Mouse (Mus musculus) intestine, postnatal 0 days (tissue): Measurements from ENCODE around the gene Ndst2. TPM values are rescaled to one million over a fixed set of nuclear protein-coding genes. Genes with fewer than 3 reads are reported as not detected.

Experiments
- ATAC-seq: fragments of 200-750 bp; cut with Nextera tagmentation; 2 replicates; pipeline ENCODE4 v1.8.0; 2017; ENCODE audit warnings: mild to moderate bottlenecking, moderate TSS enrichment, moderate library complexity
- H3K27ac ChIP-seq: fragments of 300-500 bp; sonication (generic); 2 replicates; pipeline ENCODE4 v1.5.1; 2014; ENCODE audit warnings: mild to moderate bottlenecking, low read depth, low read length, moderate library complexity
- H3K27me3 ChIP-seq: fragments of 300-500 bp; sonication (generic); replicated peaks from 2 replicates; pipeline ENCODE4 v1.6.1; 2014; ENCODE audit warnings: low read length, mixed read lengths; ENCODE audit not compliant: control insufficient read depth, insufficient read depth
- H3K36me3 ChIP-seq: fragments of 300-500 bp; sonication (generic); 2 replicates; pipeline ENCODE4 v1.6.1; 2014; ENCODE audit warnings: mild to moderate bottlenecking, moderate library complexity; ENCODE audit not compliant: control insufficient read depth, insufficient read depth
- H3K4me1 ChIP-seq: fragments of 300-500 bp; sonication (generic); replicated peaks from 2 replicates; pipeline ENCODE4 v1.6.1; 2014; ENCODE audit warnings: antibody characterized with exemption, low read length, mixed read lengths; ENCODE audit not compliant: control insufficient read depth, insufficient read depth
- H3K4me2 ChIP-seq: fragments of 300-500 bp; sonication (generic); replicated peaks from 2 replicates; pipeline ENCODE4 v1.6.1; 2014; ENCODE audit warnings: low read depth, mild to moderate bottlenecking, moderate library complexity
- H3K4me3 ChIP-seq: fragments of 300-500 bp; sonication (generic); 2 replicates; pipeline ENCODE4 v1.5.1; 2014; ENCODE audit warnings: low read depth, low read length
- H3K9ac ChIP-seq: fragments of 300-500 bp; sonication (generic); 2 replicates; pipeline ENCODE4 v1.6.1; 2014; ENCODE audit warnings: mild to moderate bottlenecking, low read depth, low read length
- H3K9me3 ChIP-seq: fragments of 300-500 bp; sonication (generic); 2 replicates; pipeline ENCODE4 v1.6.1; 2016; ENCODE audit warnings: mixed run types; ENCODE audit not compliant: control insufficient read depth
- CTCF ChIP-seq: sonication (generic); IDR thresholded peaks from 2 replicates; pipeline ENCODE4 v1.5.1; 2016; ENCODE audit warnings: low read depth, mild to moderate bottlenecking, control low read depth, antibody characterized with exemption, moderate library complexity
- WGBS: fragments of 180-500 bp; shearing (Covaris S2); extraction: QIAGEN DNeasy Blood & Tissue Kit; methylation state at CpG from one replicate; pipeline ENCODE4 v1.1.7; 2014; 5-methylcytosine and 5-hydroxymethylcytosine counted together
- polyA plus RNA-seq: library from polyadenylated mRNA; unstranded; fragments of >200 nt; fragmentation: Nextera tagmentation; extraction: Ambion mirVana; gene quantifications from 2 replicates; pipeline ENCODE4 v1.2.1, GENCODE M21; 2015

The Ndst2 gene
- polyA plus RNA-seq, 1 experiment from 2014 or later: 9.8 TPM

DNA sequence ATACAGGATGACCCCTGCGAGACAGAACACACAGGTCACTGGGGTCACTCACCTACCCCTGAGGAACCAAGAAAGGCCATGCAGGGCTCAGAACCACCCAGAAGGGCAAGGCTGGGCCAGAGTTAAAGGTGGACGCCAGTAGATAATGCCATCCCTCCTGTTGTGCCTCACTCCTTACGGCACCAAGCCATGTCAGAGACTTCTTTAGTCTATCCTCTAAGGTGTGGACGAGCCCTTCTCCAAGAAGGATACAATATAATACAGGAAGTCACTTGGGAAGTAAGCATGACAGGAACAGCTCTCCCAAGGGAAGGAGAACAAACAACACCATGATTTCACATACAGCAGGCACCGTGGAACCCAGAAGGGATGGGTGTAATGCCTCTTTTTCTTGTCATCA, 30.6 kb upstream of the Ndst2 start:
- ATAC-seq: no peak
- Histone ChIP-seq H3K4me1 (no peaks in the 10 kb centered on the region), H3K4me2 (no peak overlapping the region), H3K9me3 (no peaks in the 10 kb centered on the region), H3K36me3 (peaks cover 65% of the 10 kb centered on the region), H3K4me3 (no peak overlapping the region), H3K27ac (peak overlapping the region; percentile 46; the same call in 1 of the 2 replicates), H3K9ac (no peak overlapping the region), H3K27me3 (no peaks in the 10 kb centered on the region)
- WGBS: 80% methylated on average over 5 of the region's 5 CpGs
- no peak for TF ChIP-seq CTCF

DNA sequence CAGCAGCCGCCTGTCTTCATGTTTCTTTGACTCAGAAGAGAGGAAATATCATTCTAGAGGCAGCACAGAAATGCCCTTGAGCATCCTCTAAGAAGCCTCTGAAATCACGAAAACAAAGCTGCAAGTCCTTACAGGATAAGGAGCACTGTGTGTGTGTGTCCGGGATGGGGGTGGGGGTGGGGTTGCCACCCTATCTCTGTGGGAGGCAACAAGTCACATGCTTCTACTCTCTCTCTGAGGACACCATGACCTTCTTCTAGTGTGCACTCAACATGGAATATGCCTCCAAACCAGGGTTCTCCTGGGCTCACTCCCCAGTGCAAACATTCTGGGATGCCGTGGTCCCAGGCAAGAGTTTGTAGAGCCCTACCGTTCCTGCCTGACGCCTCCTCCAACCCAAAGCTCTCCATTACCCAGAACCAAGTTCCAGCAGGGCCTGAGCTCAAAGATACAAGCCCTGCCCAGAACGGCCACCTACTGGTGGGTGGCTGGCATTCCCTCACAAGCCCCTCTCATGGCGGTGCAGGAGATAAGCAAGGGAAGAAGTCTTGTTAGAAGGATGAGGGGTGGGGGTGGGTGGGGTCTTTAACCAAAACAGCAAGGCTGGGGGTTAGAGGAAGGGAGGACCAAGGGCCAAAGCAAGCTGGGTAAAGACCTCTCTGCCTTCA, 24.5 kb upstream of the Ndst2 start:
- Histone ChIP-seq H3K36me3 (peaks cover 90% of the 10 kb centered on the region), H3K4me3 (no peak overlapping the region), H3K4me1 (no peaks in the 10 kb centered on the region), H3K9ac (no peak overlapping the region), H3K4me2 (no peak overlapping the region), H3K27me3 (no peaks in the 10 kb centered on the region), H3K9me3 (no peaks in the 10 kb centered on the region), H3K27ac (no peak overlapping the region)
- no peak for ATAC-seq
- WGBS: 76% methylated on average over 8 of the region's 8 CpGs
- peak; percentile 34 for TF ChIP-seq CTCF

- 93% methylated on average over 22 of the region's 22 CpGs for WGBS
- no peak overlapping the region for H3K4me3 ChIP-seq
- no peak overlapping the region for H3K4me2 ChIP-seq
- no peak for TF ChIP-seq CTCF
- ATAC-seq: no peak
- H3K27ac ChIP-seq: no peak overlapping the region
- H3K27me3 ChIP-seq: no peaks in the 10 kb centered on the region
- no peak overlapping the region for H3K9ac ChIP-seq
- no peaks in the 10 kb centered on the region for H3K9me3 ChIP-seq
- H3K36me3 ChIP-seq: peaks cover 76% of the 10 kb centered on the region
- no peaks in the 10 kb centered on the region for H3K4me1 ChIP-seq
Observed at GRCm38 (mm10) chr14:20757370-20757907, 23.1 kb upstream of the Ndst2 start.

- Histone ChIP-seq H3K27me3 (no peaks in the 10 kb centered on the region), H3K27ac (no peak overlapping the region), H3K4me1 (0 out of 2 replicates have a peak, but pooled peaks cover 3% of the 10 kb centered on the region), H3K9me3 (no peaks in the 10 kb centered on the region), H3K4me2 (no peak overlapping the region), H3K9ac (no peak overlapping the region), H3K36me3 (peaks cover 40% of the 10 kb centered on the region), H3K4me3 (no peak overlapping the region)
- WGBS: 74% methylated on average over 3 of the region's 3 CpGs
- no peak for TF ChIP-seq CTCF
- no peak for ATAC-seq
Observed at GRCm38 (mm10) chr14:20753792-20754191, 19.4 kb upstream of the Ndst2 start.

GRCm38 (mm10) chr14:20750503-20750902, 16.1 kb upstream of the Ndst2 start:
- no peak overlapping the region for H3K4me2 ChIP-seq
- no peak overlapping the region for H3K9ac ChIP-seq
- H3K27me3 ChIP-seq: no peaks in the 10 kb centered on the region
- H3K9me3 ChIP-seq: no peaks in the 10 kb centered on the region
- no peak for TF ChIP-seq CTCF
- peaks cover 22% of the 10 kb centered on the region for H3K36me3 ChIP-seq
- 0 out of 2 replicates have a peak, but pooled peaks cover 3% of the 10 kb centered on the region for H3K4me1 ChIP-seq
- no peak overlapping the region for H3K4me3 ChIP-seq
- 36% methylated on average over 5 of the region's 5 CpGs for WGBS
- peak overlapping the region; percentile 76 for H3K27ac ChIP-seq
- ATAC-seq: peak; percentile 71

- ATAC-seq: peak; percentile 56
- Histone ChIP-seq H3K27me3 (no peaks in the 10 kb centered on the region), H3K4me1 (0 out of 2 replicates have a peak, but pooled peaks cover 3% of the 10 kb centered on the region), H3K9me3 (no peaks in the 10 kb centered on the region), H3K36me3 (peaks cover 16% of the 10 kb centered on the region), H3K27ac (peak overlapping the region; percentile 76), H3K4me3 (no peak overlapping the region), H3K4me2 (no peak overlapping the region), H3K9ac (no peak overlapping the region)
- WGBS: 48% methylated on average over 4 of the region's 4 CpGs
- TF ChIP-seq CTCF: no peak
Observed at GRCm38 (mm10) chr14:20749494-20750051, 15.2 kb upstream of the Ndst2 start.
